Mouse (Mus musculus) liver, postnatal 0 days (tissue): ENCODE measurements around the gene Prkch. TPM values are rescaled to one million over a fixed set of nuclear protein-coding genes. Genes with fewer than 3 reads are reported as not detected.

Experiments used
- ATAC-seq: fragments of 200-750 bp; cut with Nextera tagmentation; 2 replicates; pipeline ENCODE4 v1.8.0; 2017; ENCODE audit warnings: mild to moderate bottlenecking, moderate library complexity
- DNase-seq: peaks from one replicate; pipeline ENCODE4 v3.0.0-alpha.2; 2016
- H3K27ac ChIP-seq: fragments of 300-500 bp; sonication (generic); 2 replicates; pipeline ENCODE4 v1.5.1; 2014; ENCODE audit warnings: antibody characterized with exemption, moderate library complexity, mild to moderate bottlenecking, low read depth
- H3K27me3 ChIP-seq: fragments of 300-500 bp; sonication (generic); 2 replicates; pipeline ENCODE4 v1.6.1; 2014; ENCODE audit warnings: low read length, control low read depth, mixed read lengths; ENCODE audit not compliant: insufficient read depth
- H3K36me3 ChIP-seq: fragments of 300-500 bp; sonication (generic); replicated peaks from 2 replicates; pipeline ENCODE4 v1.6.1; 2014; ENCODE audit warnings: mild to moderate bottlenecking, control low read depth, low read length, moderate library complexity, mixed read lengths; ENCODE audit not compliant: insufficient read depth
- H3K4me1 ChIP-seq: fragments of 300-500 bp; sonication (generic); 2 replicates; pipeline ENCODE4 v1.6.1; 2014; ENCODE audit warnings: antibody characterized with exemption, mild to moderate bottlenecking, control low read depth; ENCODE audit not compliant: insufficient read depth
- H3K4me2 ChIP-seq: fragments of 300-500 bp; sonication (generic); 2 replicates; pipeline ENCODE4 v1.6.1; 2014; ENCODE audit warnings: low read depth, mild to moderate bottlenecking, low read length, moderate library complexity, mixed read lengths
- H3K4me3 ChIP-seq: fragments of 300-500 bp; sonication (generic); 2 replicates; pipeline ENCODE4 v1.5.1; 2014; ENCODE audit warnings: low read depth, low read length
- H3K9ac ChIP-seq: fragments of 300-500 bp; sonication (generic); replicated peaks from 2 replicates; pipeline ENCODE4 v1.6.1; 2014; ENCODE audit warnings: mild to moderate bottlenecking, moderate library complexity
- H3K9me3 ChIP-seq: fragments of 300-500 bp; sonication (generic); 2 replicates; pipeline ENCODE4 v1.6.1; 2016; ENCODE audit warnings: mild to moderate bottlenecking, control low read depth, low read length, mixed read lengths
- CTCF ChIP-seq: sonication (generic); IDR thresholded peaks from 2 replicates; pipeline ENCODE4 v1.5.1; 2016; ENCODE audit warnings: antibody characterized with exemption, low read depth
- EP300 ChIP-seq: IDR thresholded peaks from 2 replicates; pipeline ENCODE4 v1.6.1; 2016; ENCODE audit warnings: antibody characterized with exemption, low read depth, mild to moderate bottlenecking
- WGBS: fragments of 180-500 bp; shearing (Covaris S2); extraction: QIAGEN DNeasy Blood & Tissue Kit; methylation state at CpG from one replicate; pipeline ENCODE4 v1.1.7; 2014; ENCODE audit not compliant: insufficient replicate concordance; 5-methylcytosine and 5-hydroxymethylcytosine counted together
- polyA plus RNA-seq: library from polyadenylated mRNA; unstranded; fragments of >200 nt; fragmentation: Nextera tagmentation; extraction: Ambion mirVana; gene quantifications from 2 replicates; pipeline ENCODE4 v1.2.1, GENCODE M21; 2015

Prkch gene
- polyA plus RNA-seq, 1 experiment from 2014 or later = 2.3 TPM

DNA sequence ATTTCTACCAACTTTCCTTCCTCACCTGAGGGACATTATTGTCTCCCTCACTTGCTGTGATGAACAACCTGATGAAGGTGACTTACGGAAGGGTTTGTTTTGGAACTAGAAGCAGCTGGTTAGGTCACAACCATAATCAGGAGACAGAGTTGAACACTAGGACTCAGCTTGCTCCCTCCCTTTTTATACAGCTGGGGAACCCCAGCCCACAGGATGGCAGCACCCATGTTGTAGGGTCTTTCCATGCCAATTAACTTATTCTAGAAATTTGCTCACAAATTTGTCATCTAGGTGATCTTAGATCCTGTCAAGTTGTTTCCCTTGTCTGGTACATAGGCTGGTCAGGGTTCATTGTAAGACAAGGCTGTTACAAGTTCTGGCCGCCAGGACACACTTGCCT, 130.7 kb downstream of the Prkch start:
- H3K4me1 ChIP-seq = 0 out of 2 replicates have a peak, but pooled peaks cover 3% of the 10 kb centered on the region
- no peak overlapping the region for H3K9ac ChIP-seq
- DNase-seq = no peak
- WGBS = 94% methylated on average over 2 of the region's 2 CpGs
- no peaks in the 10 kb centered on the region for H3K27me3 ChIP-seq
- no peak for TF ChIP-seq EP300
- TF ChIP-seq CTCF = no peak
- H3K36me3 ChIP-seq = no peaks in the 10 kb centered on the region
- no peak for ATAC-seq
- no peak overlapping the region for H3K4me3 ChIP-seq
- H3K9me3 ChIP-seq = no peaks in the 10 kb centered on the region
- H3K4me2 ChIP-seq = no peak overlapping the region
- H3K27ac ChIP-seq = no peak overlapping the region

DNA sequence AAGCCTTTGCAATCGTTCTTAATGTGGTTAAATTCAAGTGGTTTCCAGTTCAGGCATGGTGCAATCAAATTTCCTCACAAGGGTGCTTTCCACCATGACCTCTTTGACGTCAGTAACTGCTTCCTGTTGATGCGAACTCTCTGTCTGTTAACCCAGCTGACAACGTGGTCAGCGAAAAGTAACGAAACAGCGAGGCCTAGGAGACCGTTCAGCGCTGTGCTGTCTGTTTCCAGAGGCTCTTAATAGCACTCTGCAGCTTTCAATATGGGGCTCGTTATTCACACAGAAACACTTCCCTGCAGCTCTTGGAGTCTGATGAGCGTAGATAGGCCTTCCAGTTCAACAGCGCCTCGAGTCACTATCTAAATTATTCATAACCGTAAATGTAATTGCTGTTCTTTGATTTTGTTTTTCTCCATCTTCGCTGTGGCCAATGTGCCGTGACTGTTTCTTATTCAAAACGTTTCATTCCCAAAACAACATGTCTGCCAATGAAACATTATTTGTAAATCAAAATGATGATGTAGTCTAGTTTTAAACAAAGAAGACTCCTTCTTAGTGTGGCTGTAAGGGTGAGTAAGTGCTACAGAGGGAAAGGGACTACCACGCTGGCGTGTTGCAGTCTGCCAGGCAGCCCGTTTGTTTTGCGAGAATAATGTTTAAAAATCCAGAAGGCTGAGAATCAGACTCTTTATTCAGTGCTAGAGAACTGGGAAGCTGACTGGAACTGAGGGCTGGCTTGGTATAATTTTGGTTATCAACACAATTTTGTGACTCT, 131.5 kb downstream of the Prkch start:
- Histone ChIP-seq H3K36me3 (no peaks in the 10 kb centered on the region), H3K27me3 (no peaks in the 10 kb centered on the region), H3K27ac (0 out of 2 replicates have a peak overlapping the region, but pooled peaks have one; percentile 29), H3K9me3 (no peaks in the 10 kb centered on the region), H3K9ac (no peak overlapping the region), H3K4me3 (no peak overlapping the region), H3K4me2 (no peak overlapping the region), H3K4me1 (0 out of 2 replicates have a peak, but pooled peaks cover 3% of the 10 kb centered on the region)
- DNase-seq (peak; percentile 26), ATAC-seq (peak; percentile 27; the same call in 1 of the 2 replicates)
- 67% methylated on average over 21 of the region's 21 CpGs for WGBS
- TF ChIP-seq CTCF (no peak), EP300 (peak; percentile 82)

GRCm38 (mm10) chr12:73718036-73718435, 133.4 kb downstream of the Prkch start:
- WGBS = 77% methylated on average over 10 of the region's 10 CpGs
- H3K27me3 ChIP-seq = no peaks in the 10 kb centered on the region
- no peak overlapping the region for H3K4me3 ChIP-seq
- H3K9me3 ChIP-seq = no peaks in the 10 kb centered on the region
- no peak overlapping the region for H3K4me2 ChIP-seq
- H3K27ac ChIP-seq = no peak overlapping the region
- H3K4me1 ChIP-seq = 0 out of 2 replicates have a peak, but pooled peaks cover 3% of the 10 kb centered on the region
- no peak overlapping the region for H3K9ac ChIP-seq
- ATAC-seq (no peak), DNase-seq (no peak)
- no peak for TF ChIP-seq CTCF
- no peak for TF ChIP-seq EP300
- H3K36me3 ChIP-seq = no peaks in the 10 kb centered on the region

- no peak for ATAC-seq
- H3K4me1 ChIP-seq = 0 out of 2 replicates have a peak, but pooled peaks cover 3% of the 10 kb centered on the region
Observed at GRCm38 (mm10) chr12:73719816-73720215, 135.2 kb downstream of the Prkch start.

DNA sequence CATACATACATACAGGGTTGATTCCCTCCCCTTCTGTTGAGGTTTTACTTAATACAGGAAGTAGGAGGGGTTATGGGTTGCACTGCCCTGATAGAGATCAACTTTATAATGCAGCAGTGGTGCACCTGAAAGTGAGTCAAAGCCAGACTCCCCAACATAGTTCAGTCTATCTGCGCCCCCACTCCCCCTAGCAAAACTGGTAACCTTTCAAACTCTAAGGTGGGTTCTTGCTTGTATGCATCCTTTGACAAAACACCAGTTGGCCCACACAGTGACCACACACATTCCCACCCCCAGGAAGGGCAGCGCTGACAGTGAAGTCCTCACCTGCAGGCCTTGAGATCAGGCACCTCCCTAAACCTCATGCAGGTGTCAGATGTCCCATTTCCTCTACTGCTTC, 135.9 kb downstream of the Prkch start:
- H3K4me2 ChIP-seq = no peak overlapping the region
- no peak for TF ChIP-seq CTCF
- no peak for TF ChIP-seq EP300
- no peak overlapping the region for H3K4me3 ChIP-seq
- 82% methylated on average over 2 of the region's 2 CpGs for WGBS
- no peaks in the 10 kb centered on the region for H3K9me3 ChIP-seq
- H3K36me3 ChIP-seq = no peaks in the 10 kb centered on the region
- no peak for ATAC-seq
- no peaks in the 10 kb centered on the region for H3K27me3 ChIP-seq
- no peak for DNase-seq
- 0 out of 2 replicates have a peak, but pooled peaks cover under 1% of the 10 kb centered on the region for H3K4me1 ChIP-seq
- no peak overlapping the region for H3K27ac ChIP-seq
- H3K9ac ChIP-seq = no peak overlapping the region

More at GRCm38 (mm10) chr12:73719816-73720215, 135.2 kb downstream of the Prkch start:
- H3K4me3 ChIP-seq = no peak overlapping the region
- TF ChIP-seq EP300 (no peak), CTCF (no peak)
- no peak overlapping the region for H3K9ac ChIP-seq
- H3K27me3 ChIP-seq = no peaks in the 10 kb centered on the region
- no peak for DNase-seq
- H3K9me3 ChIP-seq = no peaks in the 10 kb centered on the region
- H3K27ac ChIP-seq = no peak overlapping the region
- H3K36me3 ChIP-seq = no peaks in the 10 kb centered on the region
- no peak overlapping the region for H3K4me2 ChIP-seq

DNA sequence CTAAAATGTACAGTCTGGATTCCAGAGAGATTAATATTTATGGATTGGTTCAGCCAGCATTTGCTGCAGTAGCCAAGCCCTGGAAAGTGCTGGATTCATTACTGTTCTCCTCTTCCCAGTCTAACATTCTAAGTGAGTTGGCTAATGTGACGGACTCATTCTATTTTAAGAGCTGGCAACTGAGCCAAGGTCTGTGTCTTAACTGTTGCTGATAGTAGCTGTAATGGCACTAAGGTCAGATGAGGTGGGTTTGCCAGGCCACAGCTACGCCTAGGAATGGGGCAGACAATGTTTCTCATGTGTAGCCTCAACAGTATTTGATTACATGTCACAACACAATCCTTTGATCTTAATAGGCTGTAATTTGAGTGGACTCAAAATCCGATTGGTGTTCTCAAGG, 137.5 kb downstream of the Prkch start:
- TF ChIP-seq CTCF (no peak), EP300 (no peak)

More for the DNA sequence above, 137.5 kb downstream of the Prkch start:
- ATAC-seq (no peak), DNase-seq (no peak)
- Histone ChIP-seq H3K4me1 (no peaks in the 10 kb centered on the region), H3K27me3 (no peaks in the 10 kb centered on the region), H3K4me3 (no peak overlapping the region), H3K27ac (no peak overlapping the region), H3K36me3 (no peaks in the 10 kb centered on the region), H3K9me3 (no peaks in the 10 kb centered on the region), H3K4me2 (no peak overlapping the region), H3K9ac (no peak overlapping the region)
- 77% methylated on average over 3 of the region's 3 CpGs for WGBS
